Mouse (Mus musculus): Measurements from ENCODE around the gene Elf5. TPM values are rescaled to one million over a fixed set of nuclear protein-coding genes. Genes with fewer than 3 reads are reported as not detected.

Elf5 gene
- polyA plus RNA-seq, 1 experiment from 2014 or later: not detected

- H3K36me3 ChIP-seq (ENCODE audit: control insufficient read depth, insufficient read depth, low read length): no peaks in the 10 kb centered on the region
- no peaks in the 10 kb centered on the region for H3K4me1 ChIP-seq (replicated peaks; ENCODE audit: control insufficient read depth, insufficient read depth, low read length)
- no peak overlapping the region for H3K9ac ChIP-seq (ENCODE audit: low read depth, low read length)
- no peak overlapping the region for H3K4me3 ChIP-seq (ENCODE audit: low read depth, low read length)
- no peak overlapping the region for H3K4me2 ChIP-seq
- no peaks in the 10 kb centered on the region for H3K27me3 ChIP-seq (replicated peaks; ENCODE audit: control insufficient read depth, insufficient read depth, low read length)
- no peak overlapping the region for H3K27ac ChIP-seq (ENCODE audit: low read depth, low read length)
- ATAC-seq (replicated peaks; ENCODE audit: low FRiP score) (no peak), DNase-seq (ENCODE audit: low spot score) (no peak)
- no peaks in the 10 kb centered on the region for H3K9me3 ChIP-seq (ENCODE audit: control insufficient read depth, low read length)
- 55% methylated on average over 11 of the region's 11 CpGs for WGBS
Measured at GRCm38 (mm10) chr2:103425456-103426063, 14.1 kb downstream of the Elf5 start.

GRCm38 (mm10) chr2:103428356-103428755 lies 16.9 kb downstream of the Elf5 start:
- H3K4me2 ChIP-seq: no peak overlapping the region
- no peaks in the 10 kb centered on the region for H3K27me3 ChIP-seq (replicated peaks; ENCODE audit: control insufficient read depth, insufficient read depth, low read length)
- H3K4me1 ChIP-seq (replicated peaks; ENCODE audit: control insufficient read depth, insufficient read depth, low read length): no peaks in the 10 kb centered on the region; the same call in 1 of the 2 replicates
- H3K27ac ChIP-seq (ENCODE audit: low read depth, low read length): no peak overlapping the region
- 82% methylated on average over 3 of the region's 3 CpGs for WGBS
- no peaks in the 10 kb centered on the region for H3K9me3 ChIP-seq (ENCODE audit: control insufficient read depth, low read length)
- DNase-seq (ENCODE audit: low spot score): no peak
- no peak for ATAC-seq (replicated peaks; ENCODE audit: low FRiP score)
- no peak overlapping the region for H3K9ac ChIP-seq (ENCODE audit: low read depth, low read length)
- H3K36me3 ChIP-seq (ENCODE audit: control insufficient read depth, insufficient read depth, low read length): no peaks in the 10 kb centered on the region
- H3K4me3 ChIP-seq (ENCODE audit: low read depth, low read length): no peak overlapping the region

DNA sequence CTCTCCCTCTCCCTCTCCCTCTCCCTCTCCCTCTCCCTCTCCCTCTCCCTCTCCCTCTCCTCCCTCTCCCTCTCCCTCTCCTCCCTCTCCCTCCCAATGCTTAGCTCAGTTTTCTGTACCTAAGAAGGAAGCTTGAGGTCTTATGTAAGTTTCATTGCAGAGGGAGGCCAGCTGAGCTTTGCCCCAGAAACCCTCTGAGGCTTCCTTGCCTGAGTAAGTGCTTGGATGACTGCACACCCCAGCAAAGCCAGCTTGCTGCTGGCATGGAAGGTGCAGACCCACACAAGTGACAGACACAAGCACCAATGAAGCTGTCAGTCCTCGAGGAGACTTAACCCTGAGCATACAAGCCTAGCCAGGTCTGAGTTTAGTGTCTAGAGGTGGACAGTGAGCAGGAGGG lies 19.2 kb downstream of the Elf5 start:
- Histone ChIP-seq H3K4me1 (replicated peaks; ENCODE audit: control insufficient read depth, insufficient read depth, low read length) (no peaks in the 10 kb centered on the region; the same call in 1 of the 2 replicates), H3K27ac (ENCODE audit: low read depth, low read length) (no peak overlapping the region), H3K36me3 (ENCODE audit: control insufficient read depth, insufficient read depth, low read length) (no peaks in the 10 kb centered on the region), H3K4me3 (ENCODE audit: low read depth, low read length) (no peak overlapping the region), H3K4me2 (no peak overlapping the region), H3K9me3 (ENCODE audit: control insufficient read depth, low read length) (no peaks in the 10 kb centered on the region), H3K27me3 (replicated peaks; ENCODE audit: control insufficient read depth, insufficient read depth, low read length) (no peaks in the 10 kb centered on the region), H3K9ac (ENCODE audit: low read depth, low read length) (no peak overlapping the region)
- 24% methylated on average over 1 of the region's 1 CpGs for WGBS
- no peak for DNase-seq (ENCODE audit: low spot score)
- no peak for ATAC-seq (replicated peaks; ENCODE audit: low FRiP score)

- WGBS: 54% methylated on average over 8 of the region's 8 CpGs
- H3K9me3 ChIP-seq (ENCODE audit: control insufficient read depth, low read length): no peaks in the 10 kb centered on the region
- H3K27me3 ChIP-seq (replicated peaks; ENCODE audit: control insufficient read depth, insufficient read depth, low read length): no peaks in the 10 kb centered on the region
- H3K4me3 ChIP-seq (ENCODE audit: low read depth, low read length): no peak overlapping the region
- H3K4me2 ChIP-seq: no peak overlapping the region
- H3K9ac ChIP-seq (ENCODE audit: low read depth, low read length): no peak overlapping the region
- no peaks in the 10 kb centered on the region for H3K36me3 ChIP-seq (ENCODE audit: control insufficient read depth, insufficient read depth, low read length)
- ATAC-seq (replicated peaks; ENCODE audit: low FRiP score) (no peak), DNase-seq (ENCODE audit: low spot score) (no peak)
- H3K27ac ChIP-seq (ENCODE audit: low read depth, low read length): no peak overlapping the region
- no peaks in the 10 kb centered on the region; the same call in 1 of the 2 replicates for H3K4me1 ChIP-seq (replicated peaks; ENCODE audit: control insufficient read depth, insufficient read depth, low read length)
Measured at GRCm38 (mm10) chr2:103432695-103433275, 21.3 kb downstream of the Elf5 start.

DNA sequence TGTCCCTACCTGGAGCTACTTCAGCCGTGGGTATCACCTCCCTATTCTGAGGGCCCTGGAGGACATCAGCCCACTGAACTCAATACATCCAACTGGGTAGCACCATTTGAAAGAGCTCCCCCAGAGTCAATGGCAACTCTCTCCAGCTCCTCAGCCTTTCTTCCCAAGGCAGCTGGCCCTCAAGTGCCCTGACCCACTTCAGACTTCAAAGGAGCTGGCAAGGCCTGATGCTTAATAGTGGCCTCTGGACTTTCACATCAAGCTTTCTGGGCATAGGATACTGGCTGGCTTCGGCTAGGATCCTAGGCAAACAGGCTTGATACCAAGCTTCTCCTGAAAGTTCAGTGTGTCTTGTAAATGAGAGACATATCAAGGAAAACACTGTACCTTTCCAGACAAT lies 23.6 kb downstream of the Elf5 start:
- Histone ChIP-seq H3K4me2 (no peak overlapping the region), H3K4me3 (ENCODE audit: low read depth, low read length) (no peak overlapping the region), H3K27me3 (replicated peaks; ENCODE audit: control insufficient read depth, insufficient read depth, low read length) (no peaks in the 10 kb centered on the region), H3K36me3 (ENCODE audit: control insufficient read depth, insufficient read depth, low read length) (no peaks in the 10 kb centered on the region), H3K9ac (ENCODE audit: low read depth, low read length) (no peak overlapping the region), H3K4me1 (replicated peaks; ENCODE audit: control insufficient read depth, insufficient read depth, low read length) (no peaks in the 10 kb centered on the region; the same call in 1 of the 2 replicates), H3K27ac (ENCODE audit: low read depth, low read length) (no peak overlapping the region), H3K9me3 (ENCODE audit: control insufficient read depth, low read length) (no peaks in the 10 kb centered on the region)
- WGBS: 63% methylated on average over 2 of the region's 2 CpGs
- DNase-seq (ENCODE audit: low spot score) (no peak), ATAC-seq (replicated peaks; ENCODE audit: low FRiP score) (no peak)

GRCm38 (mm10) chr2:103436534-103436933 lies 25.0 kb downstream of the Elf5 start:
- DNase-seq (ENCODE audit: low spot score): no peak
- ATAC-seq (replicated peaks; ENCODE audit: low FRiP score): no peak
- no peaks in the 10 kb centered on the region for H3K36me3 ChIP-seq (ENCODE audit: control insufficient read depth, insufficient read depth, low read length)
- H3K4me2 ChIP-seq: no peak overlapping the region
- no peaks in the 10 kb centered on the region for H3K9me3 ChIP-seq (ENCODE audit: control insufficient read depth, low read length)
- H3K27ac ChIP-seq (ENCODE audit: low read depth, low read length): no peak overlapping the region
- no peak overlapping the region for H3K9ac ChIP-seq (ENCODE audit: low read depth, low read length)
- no peak overlapping the region for H3K4me3 ChIP-seq (ENCODE audit: low read depth, low read length)
- H3K27me3 ChIP-seq (replicated peaks; ENCODE audit: control insufficient read depth, insufficient read depth, low read length): no peaks in the 10 kb centered on the region
- no peaks in the 10 kb centered on the region; the same call in 1 of the 2 replicates for H3K4me1 ChIP-seq (replicated peaks; ENCODE audit: control insufficient read depth, insufficient read depth, low read length)
- 67% methylated on average over 5 of the region's 5 CpGs for WGBS

- ATAC-seq (replicated peaks; ENCODE audit: low FRiP score) (no peak), DNase-seq (ENCODE audit: low spot score) (no peak)
- no peak overlapping the region for H3K4me2 ChIP-seq
- no peaks in the 10 kb centered on the region for H3K4me1 ChIP-seq (replicated peaks; ENCODE audit: control insufficient read depth, insufficient read depth, low read length)
- 82% methylated on average over 11 of the region's 11 CpGs for whole genome bisulfite sequencing
- H3K27ac ChIP-seq (ENCODE audit: low read depth, low read length): no peak overlapping the region
- no peak overlapping the region for H3K9ac ChIP-seq (ENCODE audit: low read depth, low read length)
- no peaks in the 10 kb centered on the region; the same call in 1 of the 2 replicates for H3K27me3 ChIP-seq (replicated peaks; ENCODE audit: control insufficient read depth, insufficient read depth, low read length)
- no peaks in the 10 kb centered on the region for H3K9me3 ChIP-seq (ENCODE audit: control insufficient read depth, low read length)
- H3K4me3 ChIP-seq (ENCODE audit: low read depth, low read length): no peak overlapping the region
- H3K36me3 ChIP-seq (ENCODE audit: control insufficient read depth, insufficient read depth, low read length): no peaks in the 10 kb centered on the region
Measured at GRCm38 (mm10) chr2:103439071-103439622, 27.7 kb downstream of the Elf5 start.

- Histone ChIP-seq H3K4me1 (replicated peaks; ENCODE audit: control insufficient read depth, insufficient read depth, low read length) (no peaks in the 10 kb centered on the region), H3K27me3 (replicated peaks; ENCODE audit: control insufficient read depth, insufficient read depth, low read length) (no peaks in the 10 kb centered on the region; the same call in 1 of the 2 replicates), H3K4me2 (peak overlapping the region; percentile 32; the same call in 1 of the 2 replicates), H3K4me3 (ENCODE audit: low read depth, low read length) (no peak overlapping the region), H3K9me3 (ENCODE audit: control insufficient read depth, low read length) (no peaks in the 10 kb centered on the region), H3K9ac (ENCODE audit: low read depth, low read length) (no peak overlapping the region), H3K36me3 (ENCODE audit: control insufficient read depth, insufficient read depth, low read length) (no peaks in the 10 kb centered on the region), H3K27ac (ENCODE audit: low read depth, low read length) (no peak overlapping the region)
- 2% methylated on average over 12 of the region's 12 CpGs for WGBS
- DNase-seq (ENCODE audit: low spot score) (peak; percentile 68), ATAC-seq (replicated peaks; ENCODE audit: low FRiP score) (peak; percentile 54)
Measured at GRCm38 (mm10) chr2:103439710-103440109, 28.2 kb downstream of the Elf5 start.

- H3K4me2 ChIP-seq: no peak overlapping the region
- WGBS: 46% methylated on average over 6 of the region's 6 CpGs
- no peak overlapping the region for H3K27ac ChIP-seq (ENCODE audit: low read depth, low read length)
- no peaks in the 10 kb centered on the region for H3K36me3 ChIP-seq (ENCODE audit: control insufficient read depth, insufficient read depth, low read length)
- no peaks in the 10 kb centered on the region for H3K4me1 ChIP-seq (replicated peaks; ENCODE audit: control insufficient read depth, insufficient read depth, low read length)
- ATAC-seq (replicated peaks; ENCODE audit: low FRiP score) (0 out of 2 replicates have a peak, but pooled peaks have one; percentile 26), DNase-seq (ENCODE audit: low spot score) (no peak)
- no peaks in the 10 kb centered on the region for H3K9me3 ChIP-seq (ENCODE audit: control insufficient read depth, low read length)
- no peak overlapping the region for H3K9ac ChIP-seq (ENCODE audit: low read depth, low read length)
- no peak overlapping the region for H3K4me3 ChIP-seq (ENCODE audit: low read depth, low read length)
- no peaks in the 10 kb centered on the region; the same call in 1 of the 2 replicates for H3K27me3 ChIP-seq (replicated peaks; ENCODE audit: control insufficient read depth, insufficient read depth, low read length)
Measured at GRCm38 (mm10) chr2:103445776-103446175, 34.3 kb downstream of the Elf5 start.
